Mouse (Mus musculus) kidney, postnatal 0 days (tissue): Measurements from ENCODE around the gene Mecom. TPM values are rescaled to one million over a fixed set of nuclear protein-coding genes. Genes with fewer than 3 reads are reported as not detected.
A peak's percentile ranks its signal among the peaks of the same experiment; 100 is the strongest.

Experiments used
- ATAC-seq: fragments of 200-750 bp; cut with Nextera tagmentation; replicated peaks from 2 replicates; pipeline ENCODE4 v1.8.0; 2017; ENCODE audit warnings: low read depth, moderate number of reproducible peaks, moderate TSS enrichment, moderate library complexity; ENCODE audit not compliant: low FRiP score
- DNase-seq: peaks from one replicate; pipeline ENCODE4 v3.0.0-alpha.2; 2016; ENCODE audit warnings: low spot score
- H3K27ac ChIP-seq: fragments of 300-500 bp; sonication (generic); 2 replicates; pipeline ENCODE4 v1.5.1; 2014; ENCODE audit warnings: mild to moderate bottlenecking
- H3K27me3 ChIP-seq: fragments of 300-500 bp; sonication (generic); 2 replicates; pipeline ENCODE4 v1.6.1; 2014; ENCODE audit warnings: low read length, mixed read lengths; ENCODE audit not compliant: insufficient read depth
- H3K36me3 ChIP-seq: fragments of 300-500 bp; sonication (generic); 2 replicates; pipeline ENCODE4 v1.6.1; 2014; ENCODE audit warnings: low read length, mixed read lengths; ENCODE audit not compliant: insufficient read depth
- H3K4me1 ChIP-seq: fragments of 300-500 bp; sonication (generic); replicated peaks from 2 replicates; pipeline ENCODE4 v1.6.1; 2014; ENCODE audit warnings: antibody characterized with exemption, low read length, mixed read lengths; ENCODE audit not compliant: insufficient read depth
- H3K4me2 ChIP-seq: fragments of 300-500 bp; sonication (generic); 2 replicates; pipeline ENCODE4 v1.6.1; 2014; ENCODE audit warnings: mild to moderate bottlenecking, low read length, moderate library complexity, mixed read lengths
- H3K4me3 ChIP-seq: fragments of 300-500 bp; sonication (generic); replicated peaks from 2 replicates; pipeline ENCODE4 v1.5.1; 2014; ENCODE audit warnings: low read depth, low read length
- H3K9ac ChIP-seq: fragments of 300-500 bp; sonication (generic); 2 replicates; pipeline ENCODE4 v1.6.1; 2014; ENCODE audit warnings: low read depth, low read length
- H3K9me3 ChIP-seq: fragments of 300-500 bp; sonication (generic); replicated peaks from 2 replicates; pipeline ENCODE4 v1.6.1; 2016; ENCODE audit warnings: low read length, inconsistent platforms, mixed read lengths
- CTCF ChIP-seq: IDR thresholded peaks from 2 replicates; pipeline ENCODE4 v1.5.1; 2016; ENCODE audit warnings: antibody characterized with exemption, low read depth, mild to moderate bottlenecking, moderate library complexity
- WGBS: fragments of 180-500 bp; shearing (Covaris S2); extraction: QIAGEN DNeasy Blood & Tissue Kit; methylation state at CpG from one replicate; pipeline ENCODE4 v1.1.7; 2014; 5-methylcytosine and 5-hydroxymethylcytosine counted together
- polyA plus RNA-seq: library from polyadenylated mRNA; unstranded; fragments of >200 nt; fragmentation: Nextera tagmentation; extraction: Ambion mirVana; gene quantifications from 2 replicates; pipeline ENCODE4 v1.2.1, GENCODE M21; 2015

Gene Mecom
- polyA plus RNA-seq, 1 experiment from 2014 or later = 54.7 TPM

GRCm38 (mm10) chr3:30187812-30188469 lies 359.9 kb downstream of the Mecom start:
- no peaks in the 10 kb centered on the region for H3K36me3 ChIP-seq
- no peak overlapping the region for H3K4me2 ChIP-seq
- H3K27ac ChIP-seq = no peak overlapping the region
- no peak overlapping the region for H3K4me3 ChIP-seq
- H3K9me3 ChIP-seq = no peaks in the 10 kb centered on the region
- WGBS = 46% methylated on average over 5 of the region's 5 CpGs
- no peak for TF ChIP-seq CTCF
- DNase-seq = no peak
- no peak for ATAC-seq
- no peak overlapping the region for H3K9ac ChIP-seq
- H3K4me1 ChIP-seq = 0 out of 2 replicates have a peak, but pooled peaks cover 5% of the 10 kb centered on the region
- no peaks in the 10 kb centered on the region for H3K27me3 ChIP-seq

- TF ChIP-seq CTCF = no peak
- no peak for ATAC-seq
- Histone ChIP-seq H3K9me3 (no peaks in the 10 kb centered on the region), H3K4me3 (no peak overlapping the region), H3K27me3 (no peaks in the 10 kb centered on the region), H3K36me3 (no peaks in the 10 kb centered on the region), H3K27ac (no peak overlapping the region), H3K4me1 (no peaks in the 10 kb centered on the region), H3K9ac (no peak overlapping the region), H3K4me2 (no peak overlapping the region)
- 91% methylated on average over 8 of the region's 8 CpGs for WGBS
- DNase-seq = no peak
These were observed 365.9 kb downstream of the Mecom start for GRCm38 (mm10) chr3:30181807-30182481.

DNA sequence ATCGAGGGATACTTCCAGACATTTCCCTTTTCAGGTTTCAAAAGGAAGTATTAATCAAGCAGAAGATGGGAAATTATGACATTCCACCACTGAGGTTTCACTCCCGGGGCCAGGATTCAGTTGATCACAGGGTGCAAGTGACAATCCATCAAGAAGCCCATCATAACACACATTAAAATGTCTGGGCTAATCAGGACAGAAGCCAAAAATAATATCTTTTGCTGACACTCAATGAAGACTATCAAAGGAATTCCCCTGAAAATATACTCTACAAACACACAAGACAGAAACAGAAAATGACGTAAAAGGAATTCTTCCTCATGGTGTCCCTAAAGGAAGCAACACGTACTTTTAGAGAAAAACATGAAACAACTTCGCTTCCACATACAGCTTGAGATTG lies 371.2 kb downstream of the Mecom start:
- no peak overlapping the region for H3K4me2 ChIP-seq
- no peaks in the 10 kb centered on the region for H3K4me1 ChIP-seq
- ATAC-seq (no peak), DNase-seq (peak; percentile 61)
- no peak overlapping the region for H3K9ac ChIP-seq
- WGBS = 55% methylated on average over 5 of the region's 5 CpGs
- no peak overlapping the region for H3K27ac ChIP-seq
- H3K4me3 ChIP-seq = no peak overlapping the region
- no peaks in the 10 kb centered on the region for H3K36me3 ChIP-seq
- TF ChIP-seq CTCF = no peak
- H3K9me3 ChIP-seq = no peaks in the 10 kb centered on the region
- no peaks in the 10 kb centered on the region for H3K27me3 ChIP-seq

DNA sequence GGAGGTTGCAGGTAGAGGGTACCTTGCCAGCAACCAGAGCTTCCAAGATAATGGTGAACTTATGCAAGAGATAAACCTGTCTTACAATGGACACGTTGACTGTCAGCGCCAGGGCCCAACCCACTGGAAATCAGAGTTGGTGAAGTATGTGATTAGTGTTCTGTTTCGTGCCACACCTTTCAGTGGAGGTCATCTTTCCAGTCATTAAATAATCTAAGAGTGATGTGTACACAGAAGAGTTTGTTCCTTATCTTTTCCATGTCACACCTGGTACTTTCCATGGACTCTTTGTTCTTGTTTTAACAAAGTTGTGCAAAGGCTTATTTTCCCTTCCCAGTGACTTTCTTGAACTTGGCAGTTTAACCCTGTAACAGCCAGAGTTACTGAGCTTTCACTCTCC lies 374.0 kb downstream of the Mecom start:
- no peaks in the 10 kb centered on the region for H3K4me1 ChIP-seq
- no peak overlapping the region for H3K9ac ChIP-seq
- no peak overlapping the region for H3K4me2 ChIP-seq
- DNase-seq = no peak
- no peak for TF ChIP-seq CTCF
- H3K4me3 ChIP-seq = no peak overlapping the region
- no peak overlapping the region for H3K27ac ChIP-seq
- no peaks in the 10 kb centered on the region for H3K27me3 ChIP-seq
- no peak for ATAC-seq
- WGBS = 88% methylated on average over 3 of the region's 3 CpGs
- H3K9me3 ChIP-seq = no peaks in the 10 kb centered on the region
- no peaks in the 10 kb centered on the region for H3K36me3 ChIP-seq

- ATAC-seq = no peak
These were observed 379.2 kb downstream of the Mecom start for GRCm38 (mm10) chr3:30168396-30169186.

DNA sequence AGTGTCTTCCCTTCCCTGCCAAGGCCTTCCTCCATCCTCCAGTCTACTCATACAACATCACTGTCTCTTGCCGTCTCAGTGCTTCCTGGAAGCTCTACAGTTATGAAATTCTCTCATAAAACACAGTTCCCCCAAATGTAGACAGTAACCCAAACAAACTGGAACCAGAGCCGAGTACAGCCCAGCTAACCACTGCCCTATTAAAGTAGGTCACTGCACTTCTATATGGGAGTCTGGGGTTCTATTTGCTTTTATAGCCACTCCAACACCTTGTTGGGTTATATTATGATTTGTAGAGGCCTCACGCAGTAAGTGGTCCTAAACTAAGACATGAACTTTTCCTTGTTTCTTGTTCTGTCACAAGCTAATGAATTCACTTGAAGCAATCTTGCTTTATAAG lies 380.8 kb downstream of the Mecom start:
- DNase-seq (no peak), ATAC-seq (no peak)
- H3K36me3 ChIP-seq = no peaks in the 10 kb centered on the region
- 80% methylated on average over 3 of the region's 3 CpGs for WGBS
- no peaks in the 10 kb centered on the region for H3K9me3 ChIP-seq
- H3K4me1 ChIP-seq = no peaks in the 10 kb centered on the region
- no peak overlapping the region for H3K9ac ChIP-seq
- H3K27ac ChIP-seq = no peak overlapping the region
- H3K27me3 ChIP-seq = no peaks in the 10 kb centered on the region
- no peak for TF ChIP-seq CTCF
- H3K4me3 ChIP-seq = no peak overlapping the region
- H3K4me2 ChIP-seq = no peak overlapping the region

More at GRCm38 (mm10) chr3:30168396-30169186, 379.2 kb downstream of the Mecom start:
- Histone ChIP-seq H3K4me3 (no peak overlapping the region), H3K36me3 (no peaks in the 10 kb centered on the region), H3K27ac (no peak overlapping the region), H3K4me1 (no peaks in the 10 kb centered on the region), H3K27me3 (no peaks in the 10 kb centered on the region), H3K9ac (no peak overlapping the region), H3K4me2 (no peak overlapping the region), H3K9me3 (no peaks in the 10 kb centered on the region)
- 87% methylated on average over 3 of the region's 3 CpGs for WGBS
- no peak for TF ChIP-seq CTCF
- no peak for DNase-seq
